Comparison of ENCODE assay signal across 23 mouse cellular contexts in genomic region chr17:46920855-46921254, GRCm38 (mm10). TPM values are rescaled to one million over a fixed set of nuclear protein-coding genes. Genes with fewer than 3 reads are reported as not detected.
DNase-seq lines count a peak whose midpoint lies in the region.
"Had no signal": no experiment of that assay in that cellular context is flagged by ENCODE, and none has a peak within 500 bp of the region (broad histone marks: within the 10 kb centered on the region; RNA-seq: fewer than 3 reads in every experiment).

No protein-coding gene starts in this region.

- no peak overlapping the region for H3K27ac ChIP-seq in midbrain, embryonic 10.5 days (replicated peaks)
- H3K27ac ChIP-seq: embryonic facial prominence, embryonic 15.5 days; forebrain, embryonic 13.5 days; intestine, embryonic 15.5 days; left cerebral cortex, adult 2 months; limb, embryonic 15.5 days; stomach, postnatal 0 days had no signal

- no peak overlapping the region for H3K4me3 ChIP-seq in midbrain, embryonic 10.5 days
- H3K4me3 ChIP-seq: embryonic facial prominence, embryonic 15.5 days; forebrain, embryonic 13.5 days; heart, embryonic 12.5 days; intestine, embryonic 15.5 days; left cerebral cortex, adult 2 months; limb, embryonic 15.5 days had no signal

- DNase-seq in kidney, postnatal 10 days: peak; percentile 64
- no peak for DNase-seq in kidney, adult 9 months
- DNase-seq in 416B (ENCODE audit: low read depth) (peak; percentile 25), adipocyte (ENCODE audit: low spot score) (peak; percentile 87)
- peak; percentile 65 for DNase-seq in forelimb bud, embryonic 11.5 days (ENCODE audit: low read depth, low spot score)
- DNase-seq in thymus, adult 18-20 months: no peak
- DNase-seq in heart, adult 8-10 months (ENCODE audit: low spot score): no peak
- DNase-seq in midbrain, embryonic 10.5 days (ENCODE audit: low spot score): no peak
- DNase-seq: cerebellum, adult 8-10 months; gastrocnemius, postnatal 10 days; heart, postnatal 4 days; lung, adult 18-20 months had no signal

- no peaks in the 10 kb centered on the region for H3K9me3 ChIP-seq in midbrain, embryonic 10.5 days (replicated peaks)
- H3K9me3 ChIP-seq: embryonic facial prominence, embryonic 15.5 days; forebrain, embryonic 13.5 days; heart, embryonic 12.5 days; intestine, embryonic 15.5 days; limb, embryonic 15.5 days had no signal

- H3K36me3 ChIP-seq in midbrain, embryonic 10.5 days: no peaks in the 10 kb centered on the region
- H3K36me3 ChIP-seq: embryonic facial prominence, embryonic 15.5 days; heart, embryonic 12.5 days; intestine, embryonic 15.5 days; limb, embryonic 15.5 days had no signal

- no peaks in the 10 kb centered on the region for H3K27me3 ChIP-seq in midbrain, embryonic 10.5 days (ENCODE audit: low read depth, poor library complexity, severe bottlenecking)
- H3K27me3 ChIP-seq: embryonic facial prominence, embryonic 15.5 days; forebrain, embryonic 13.5 days; heart, embryonic 12.5 days; intestine, embryonic 15.5 days; limb, embryonic 15.5 days had no signal

- WGBS in midbrain, embryonic 10.5 days: 66% methylated on average over 6 of the region's 6 CpGs

- peaks cover 20% of the 10 kb centered on the region; the same call in 1 of the 2 replicates for H3K4me1 ChIP-seq in midbrain, embryonic 10.5 days
- H3K4me1 ChIP-seq: forebrain, embryonic 13.5 days; heart, embryonic 12.5 days; intestine, embryonic 15.5 days; limb, embryonic 15.5 days had no signal

RNA-seq across cellular contexts. Expression of gene Prph2, which starts 10.6 kb away (rescaled TPM):
- not detected for total RNA-seq in heart, adult 8-10 months (2022)
- polyA plus RNA-seq in midbrain, embryonic 10.5 days (2016; fragmentation: Nextera tagmentation; extraction: Ambion mirVana): not detected in 2 replicates
- total RNA-seq: adrenal gland, adult 18-20 months; gastrocnemius, postnatal 10 days; heart, postnatal 4 days; layer of hippocampus, adult 18-20 months; left cerebral cortex, adult 2 months; megakaryocyte-erythroid progenitor cell, adult 5-6 weeks had no signal
- polyA plus RNA-seq: embryonic facial prominence, embryonic 15.5 days; forebrain, embryonic 13.5 days; heart, embryonic 12.5 days; intestine, embryonic 15.5 days; limb, embryonic 15.5 days; spleen, adult 2 months; stomach, postnatal 0 days had no signal

RNA-seq across cellular contexts. Expression of gene Tbcc, which starts 30.4 kb away (rescaled TPM):
- 10 to 100 TPM; 15.4 to 18.6 (median 17.3) TPM for total RNA-seq in heart, adult 8-10 months (2022)
- 55.9 and 57.7 TPM in 2 replicates for polyA plus RNA-seq in midbrain, embryonic 10.5 days (2016; fragmentation: Nextera tagmentation; extraction: Ambion mirVana)

Comparison
In these comparisons a context has a peak if more than half of its experiments do, and no peak if none do; other contexts are left out.
1. DNase-seq: peak in kidney, postnatal 10 days (single experiment), 416B (single experiment), adipocyte (single experiment) and forelimb bud, embryonic 11.5 days (single experiment); none in kidney, adult 9 months (single experiment), thymus, adult 18-20 months (0 of 2), heart, adult 8-10 months (single experiment) and midbrain, embryonic 10.5 days (single experiment).